Mouse (Mus musculus): ENCODE measurements around the gene Prdx5.

DNA sequence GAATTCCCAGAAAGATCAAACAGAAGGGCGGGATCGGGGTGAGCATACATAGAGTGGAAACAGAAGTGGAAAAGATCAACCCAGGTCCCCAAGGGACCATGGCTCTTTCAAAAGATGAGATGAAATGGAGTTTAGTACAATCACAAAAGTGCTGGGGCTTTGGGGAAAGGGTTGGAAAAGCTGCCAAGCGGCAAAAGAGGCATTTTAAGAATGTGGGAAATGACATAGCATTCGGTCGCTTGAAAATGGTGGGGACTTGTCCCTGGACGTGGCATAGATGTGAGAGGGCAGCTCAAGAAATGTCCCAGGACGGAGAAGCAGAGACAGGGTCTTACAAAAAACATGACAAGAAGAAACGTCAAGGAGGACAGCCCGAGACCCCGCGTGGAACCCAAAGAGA lies 885 bp downstream of the Prdx5 start:
- TF ChIP-seq CTCF (IDR thresholded peaks at IDR 0.05; ENCODE audit: low read depth, low read length) (no peak), GATA2 (IDR thresholded peaks at IDR 0.05; ENCODE audit: borderline replicate concordance, low read depth, low read length) (no peak), TAL1 (conservative IDR thresholded peaks at IDR 0.05; ENCODE audit: low read depth, low read length) (no peak), GATA1 (IDR thresholded peaks at IDR 0.05; ENCODE audit: borderline replicate concordance, low read length) (no peak)
